Mouse (Mus musculus): ENCODE measurements around the gene Gm49387. TPM values are rescaled to one million over a fixed set of nuclear protein-coding genes. Genes with fewer than 3 reads are reported as not detected.

The Gm49387 gene
- total RNA-seq, 1 experiment, result not detected

DNA sequence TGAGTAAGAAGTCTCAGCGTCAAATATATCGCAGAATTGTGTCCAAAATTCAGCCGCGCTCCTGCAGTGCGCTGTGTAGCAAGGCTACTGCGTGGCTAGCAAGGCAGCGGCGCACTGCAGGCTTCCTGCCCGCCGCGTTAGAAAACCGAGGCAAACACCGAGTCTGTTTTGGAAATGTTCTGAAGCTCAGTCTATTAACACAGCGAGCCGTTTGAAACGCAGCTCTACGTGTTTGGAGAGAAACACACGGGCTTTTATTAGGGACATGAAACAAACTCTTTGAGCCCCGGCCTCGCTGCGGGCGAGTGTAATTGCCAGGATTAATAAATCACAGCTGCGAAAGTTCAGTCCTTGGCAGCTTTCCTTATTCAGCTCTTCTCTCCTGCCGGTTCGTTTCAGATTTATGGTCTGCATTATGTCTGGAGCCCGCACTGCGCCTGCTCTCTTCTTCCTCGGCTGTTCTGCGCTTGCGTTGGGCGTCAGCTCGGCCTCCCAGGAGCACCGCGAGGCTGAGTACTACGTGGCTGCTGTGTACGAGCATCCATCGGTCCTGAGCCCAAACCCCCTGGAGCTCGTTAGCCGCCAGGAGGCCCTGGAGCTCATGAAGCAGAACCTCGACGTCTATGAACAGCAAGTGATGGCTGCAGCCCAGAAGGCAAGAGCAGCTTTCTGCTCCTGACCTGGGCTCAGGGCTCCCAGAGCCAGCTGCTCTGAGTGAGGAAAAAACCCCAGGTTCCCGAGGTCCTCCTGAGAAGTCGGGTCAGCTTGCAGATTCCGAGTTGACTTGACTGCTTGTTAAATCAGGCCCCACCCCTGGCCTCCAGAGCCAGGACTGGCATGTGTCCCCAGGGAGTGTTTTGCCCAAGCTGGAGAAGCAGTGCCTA, 21.2 kb upstream of the Gm49387 start:
- TF ChIP-seq ZC3H11A (IDR thresholded peaks at IDR 0.05; ENCODE audit: borderline replicate concordance, low read depth, low read length), result no peak
- TF ChIP-seq HCFC1 (IDR thresholded peaks at IDR 0.05; ENCODE audit: borderline replicate concordance, insufficient read depth, low read length), result peak; percentile 41; the same call in 1 of the 2 replicates
- in situ Hi-C loops (cut with MboI; ENCODE audit: low sequenced_read_pairs in 2 of 2, unreplicated experiment in 2 of 2), result loop anchor here in 1 of 2 experiments (25.0 kb wide), 1 partner anchor 400 kb away; no protein-coding TSS in a partner anchor
- peak overlapping the region; percentile 38 to 57 for H3K4me3 ChIP-seq (ENCODE audit: insufficient read depth in 1 of 2, low read depth in 1 of 2, low read length in 2 of 2, poor library complexity in 1 of 2, severe bottlenecking in 1 of 2)
- H3K4me1 ChIP-seq (ENCODE audit: control insufficient read depth in 2 of 2, insufficient read depth in 2 of 2, low read length in 2 of 2, poor library complexity in 1 of 2), result peaks cover 2 to 9% of the 10 kb centered on the region in 2 experiments; a peak in 3 of 4 replicates
- no peaks in the 10 kb centered on the region for H3K9me3 ChIP-seq (ENCODE audit: control insufficient read depth, insufficient read depth, low read depth, low read length)
- no peaks in the 10 kb centered on the region for H3K36me3 ChIP-seq (ENCODE audit: control insufficient read depth, insufficient read depth, low read length, poor library complexity, severe bottlenecking)
- H3K27ac ChIP-seq (ENCODE audit: insufficient read depth, low read depth, low read length, poor library complexity, severe bottlenecking), result no peak overlapping the region; the same call in 1 of the 2 replicates
- H3K9ac ChIP-seq (ENCODE audit: insufficient read depth, low read depth, low read length, poor library complexity, severe bottlenecking), result peak overlapping the region; percentile 37
- peak; percentile 39 for DNase-seq (ENCODE audit: low read depth, low spot score)

DNA sequence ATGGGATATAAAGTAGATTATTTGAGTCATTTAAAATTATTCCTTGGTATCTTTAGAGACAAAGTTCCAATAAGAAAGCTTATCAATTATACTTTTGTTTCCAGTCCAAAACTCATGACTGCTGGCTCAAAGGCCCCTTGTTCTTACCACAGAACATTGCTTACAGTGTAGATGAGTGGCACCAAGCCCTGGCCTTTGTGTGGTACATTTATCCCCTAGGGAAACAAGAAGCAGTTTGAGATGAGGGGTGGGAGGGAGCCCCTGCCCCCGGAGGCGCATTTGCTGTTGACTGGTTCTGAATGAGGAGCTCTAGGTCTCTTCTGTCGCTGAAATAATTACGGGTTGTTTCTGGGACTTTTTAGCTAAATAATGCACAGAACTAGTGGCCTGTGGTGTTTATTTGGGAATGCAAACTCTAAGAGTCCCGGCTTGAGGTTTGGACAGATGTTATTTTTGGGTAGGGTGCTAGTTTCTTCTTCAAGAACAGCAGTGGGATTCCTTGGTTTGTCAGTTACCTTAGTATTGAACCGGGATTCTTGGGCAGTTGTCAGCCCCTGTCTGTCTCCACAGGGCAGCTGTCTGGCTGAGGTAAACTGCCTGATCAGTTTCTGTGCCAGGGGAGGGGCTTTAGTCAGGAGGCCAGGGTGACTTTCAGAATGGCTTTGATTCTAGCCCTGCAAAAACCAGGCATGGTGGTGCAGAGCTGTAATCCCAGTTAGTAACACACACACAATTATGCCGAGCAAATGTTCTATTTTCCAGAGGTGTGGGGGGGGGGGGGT, 19.8 kb upstream of the Gm49387 start:
- H3K9ac ChIP-seq (ENCODE audit: insufficient read depth, low read depth, low read length, poor library complexity, severe bottlenecking), result no peak overlapping the region
- H3K4me1 ChIP-seq (ENCODE audit: control insufficient read depth in 2 of 2, insufficient read depth in 2 of 2, low read length in 2 of 2, poor library complexity in 1 of 2), result peaks cover 4 to 9% of the 10 kb centered on the region in 2 experiments; a peak in 3 of 4 replicates
- no peak overlapping the region for H3K4me3 ChIP-seq (ENCODE audit: insufficient read depth in 1 of 2, low read depth in 1 of 2, low read length in 2 of 2, poor library complexity in 1 of 2, severe bottlenecking in 1 of 2)
- TF ChIP-seq HCFC1 (IDR thresholded peaks at IDR 0.05; ENCODE audit: borderline replicate concordance, insufficient read depth, low read length), result no peak
- no peak for TF ChIP-seq CHD2 (IDR thresholded peaks at IDR 0.05; ENCODE audit: low read depth, low read length)
- H3K9me3 ChIP-seq (ENCODE audit: control insufficient read depth, insufficient read depth, low read depth, low read length), result no peaks in the 10 kb centered on the region
- no peak overlapping the region for H3K27ac ChIP-seq (ENCODE audit: insufficient read depth, low read depth, low read length, poor library complexity, severe bottlenecking)
- DNase-seq (ENCODE audit: low read depth, low spot score), result no peak
- in situ Hi-C loops (cut with MboI; ENCODE audit: low sequenced_read_pairs in 2 of 2, unreplicated experiment in 2 of 2), result loop anchor here in 1 of 2 experiments (25.0 kb wide), 1 partner anchor 402 kb away; no protein-coding TSS in a partner anchor
- H3K36me3 ChIP-seq (ENCODE audit: control insufficient read depth, insufficient read depth, low read length, poor library complexity, severe bottlenecking), result no peaks in the 10 kb centered on the region

DNA sequence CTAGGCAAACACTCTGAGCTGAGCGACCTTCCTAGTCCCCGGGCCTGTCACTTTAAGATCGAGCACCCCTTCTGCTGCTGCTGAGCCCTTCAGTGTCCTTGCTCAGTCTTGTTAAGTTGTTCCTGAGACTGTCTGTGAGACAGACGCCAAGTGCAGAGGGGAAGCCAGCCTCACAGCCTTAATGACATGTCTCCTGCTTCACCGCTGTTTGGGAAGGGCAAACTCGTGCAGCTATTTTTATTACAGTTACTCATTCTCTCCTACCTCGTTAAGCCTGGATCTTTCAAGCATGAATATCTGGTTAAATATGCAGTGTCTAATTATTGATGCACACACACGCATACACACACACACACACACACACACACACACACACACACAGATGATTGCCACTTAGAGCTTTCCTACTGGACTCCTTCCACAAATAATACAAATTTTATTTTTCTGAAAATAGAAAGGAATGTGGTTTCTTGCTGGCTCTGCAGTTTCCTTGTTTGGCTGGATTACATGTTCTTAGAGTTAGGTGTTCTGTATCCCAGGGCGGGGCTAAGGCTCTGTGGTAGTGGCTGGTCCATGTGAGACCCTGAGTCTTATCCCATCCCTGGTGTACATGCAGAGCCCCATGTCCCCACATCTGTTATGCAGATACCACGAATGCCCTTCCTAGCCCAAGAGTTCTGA, 19.0 kb upstream of the Gm49387 start:
- TF ChIP-seq ZC3H11A (IDR thresholded peaks at IDR 0.05; ENCODE audit: borderline replicate concordance, low read depth, low read length) (no peak), HCFC1 (IDR thresholded peaks at IDR 0.05; ENCODE audit: borderline replicate concordance, insufficient read depth, low read length) (no peak), CHD2 (IDR thresholded peaks at IDR 0.05; ENCODE audit: low read depth, low read length) (no peak), ZNF384 (IDR thresholded peaks at IDR 0.05; ENCODE audit: low read depth, low read length) (no peak), MAFK (IDR thresholded peaks at IDR 0.05; ENCODE audit: insufficient read depth, low read depth, low read length) (no peak)
- no peak overlapping the region for H3K27ac ChIP-seq (ENCODE audit: insufficient read depth, low read depth, low read length, poor library complexity, severe bottlenecking)
- no peak overlapping the region for H3K9ac ChIP-seq (ENCODE audit: insufficient read depth, low read depth, low read length, poor library complexity, severe bottlenecking)
- no peaks in the 10 kb centered on the region for H3K36me3 ChIP-seq (ENCODE audit: control insufficient read depth, insufficient read depth, low read length, poor library complexity, severe bottlenecking)
- DNase-seq (ENCODE audit: low read depth, low spot score), result no peak
- peaks cover 4 to 9% of the 10 kb centered on the region in 2 experiments; a peak in 3 of 4 replicates for H3K4me1 ChIP-seq (ENCODE audit: control insufficient read depth in 2 of 2, insufficient read depth in 2 of 2, low read length in 2 of 2, poor library complexity in 1 of 2)
- no peak overlapping the region for H3K4me3 ChIP-seq (ENCODE audit: insufficient read depth in 1 of 2, low read depth in 1 of 2, low read length in 2 of 2, poor library complexity in 1 of 2, severe bottlenecking in 1 of 2)
- in situ Hi-C loops (cut with MboI; ENCODE audit: low sequenced_read_pairs in 2 of 2, unreplicated experiment in 2 of 2), result loop anchor here in 1 of 2 experiments (25.0 kb wide), 1 partner anchor 403 kb away; no protein-coding TSS in a partner anchor
- no peaks in the 10 kb centered on the region for H3K9me3 ChIP-seq (ENCODE audit: control insufficient read depth, insufficient read depth, low read depth, low read length)

DNA sequence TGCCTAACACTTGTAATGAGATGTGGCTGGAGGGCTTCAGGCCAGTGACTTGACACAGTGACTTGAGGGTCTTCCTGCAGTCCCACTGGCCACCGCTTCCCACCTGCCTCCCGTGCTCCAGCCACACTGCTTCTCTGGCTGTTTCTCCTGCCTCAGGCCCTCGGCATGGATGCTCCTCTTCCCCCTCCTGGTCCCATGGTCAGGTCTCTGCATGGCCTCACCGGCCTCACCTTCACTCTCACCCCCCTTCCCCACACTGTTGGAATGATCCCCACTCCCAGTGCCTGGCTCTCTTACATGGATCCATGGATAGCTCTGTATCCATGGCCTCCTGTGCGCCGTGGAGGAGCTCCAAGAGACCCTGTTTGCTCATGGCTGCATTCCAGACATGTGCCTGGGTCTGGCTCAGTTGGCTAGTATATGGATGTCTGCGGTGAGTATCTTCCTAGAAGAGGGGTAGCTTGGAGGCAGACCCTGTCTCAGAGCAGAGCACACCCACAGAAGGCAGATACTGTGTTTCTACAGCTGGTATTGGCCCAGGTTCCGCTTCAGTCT, 17.5 kb upstream of the Gm49387 start:
- Histone ChIP-seq H3K4me3 (ENCODE audit: insufficient read depth in 1 of 2, low read depth in 1 of 2, low read length in 2 of 2, poor library complexity in 1 of 2, severe bottlenecking in 1 of 2) (no peak overlapping the region), H3K36me3 (ENCODE audit: control insufficient read depth, insufficient read depth, low read length, poor library complexity, severe bottlenecking) (no peaks in the 10 kb centered on the region), H3K4me1 (ENCODE audit: control insufficient read depth in 2 of 2, insufficient read depth in 2 of 2, low read length in 2 of 2, poor library complexity in 1 of 2) (peaks cover 2 to 6% of the 10 kb centered on the region in 2 experiments; a peak in 3 of 4 replicates), H3K27ac (ENCODE audit: insufficient read depth, low read depth, low read length, poor library complexity, severe bottlenecking) (no peak overlapping the region), H3K9ac (ENCODE audit: insufficient read depth, low read depth, low read length, poor library complexity, severe bottlenecking) (no peak overlapping the region), H3K9me3 (ENCODE audit: control insufficient read depth, insufficient read depth, low read depth, low read length) (no peaks in the 10 kb centered on the region)
- DNase-seq (ENCODE audit: low read depth, low spot score), result no peak
- TF ChIP-seq ZC3H11A (IDR thresholded peaks at IDR 0.05; ENCODE audit: borderline replicate concordance, low read depth, low read length) (no peak), CHD2 (IDR thresholded peaks at IDR 0.05; ENCODE audit: low read depth, low read length) (no peak), HCFC1 (IDR thresholded peaks at IDR 0.05; ENCODE audit: borderline replicate concordance, insufficient read depth, low read length) (no peak), ZNF384 (IDR thresholded peaks at IDR 0.05; ENCODE audit: low read depth, low read length) (no peak), MAFK (IDR thresholded peaks at IDR 0.05; ENCODE audit: insufficient read depth, low read depth, low read length) (no peak)
- in situ Hi-C loops (cut with MboI; ENCODE audit: low sequenced_read_pairs in 2 of 2, unreplicated experiment in 2 of 2), result loop anchor here in 1 of 2 experiments (25.0 kb wide), 1 partner anchor 404 kb away; no protein-coding TSS in a partner anchor
